Mouse (Mus musculus) hindbrain, embryonic 11.5 days (tissue): ENCODE measurements at regions not wholly inside any gene's neighbourhood (a gene's known extent, or its start where the extent isn't known, plus 50 kb on each side); places are given as distances from the start of the nearest gene placed in this dataset.

Experiments
- ATAC-seq: fragments of 200-750 bp; cut with Nextera tagmentation; 2 replicates; pipeline ENCODE4 v1.8.0; 2017; ENCODE audit warnings: mild to moderate bottlenecking, moderate TSS enrichment, moderate library complexity; ENCODE audit not compliant: low FRiP score
- DNase-seq: peaks from one replicate; pipeline ENCODE4 v3.0.0-alpha.2; 2015; ENCODE audit warnings: low spot score
- H3K27ac ChIP-seq: fragments of 300-500 bp; sonication (generic); 2 replicates; pipeline ENCODE4 v1.5.1; 2014; ENCODE audit warnings: mild to moderate bottlenecking, low read depth, low read length
- H3K27me3 ChIP-seq: fragments of 300-500 bp; sonication (generic); 2 replicates; pipeline ENCODE4 v1.6.1; 2014; ENCODE audit warnings: mild to moderate bottlenecking, low read length, moderate library complexity, mixed read lengths; ENCODE audit not compliant: control insufficient read depth, insufficient read depth
- H3K36me3 ChIP-seq: fragments of 300-500 bp; sonication (generic); 2 replicates; pipeline ENCODE4 v1.6.1; 2014; ENCODE audit warnings: mild to moderate bottlenecking, low read length, moderate library complexity, mixed read lengths; ENCODE audit not compliant: control insufficient read depth, insufficient read depth
- H3K4me1 ChIP-seq: fragments of 300-500 bp; sonication (generic); replicated peaks from 2 replicates; pipeline ENCODE4 v1.6.1; 2014; ENCODE audit warnings: low read length, mixed read lengths; ENCODE audit not compliant: control insufficient read depth, insufficient read depth
- H3K4me2 ChIP-seq: fragments of 300-500 bp; sonication (generic); replicated peaks from 2 replicates; pipeline ENCODE4 v1.6.1; 2014; ENCODE audit warnings: mild to moderate bottlenecking, low read depth, low read length
- H3K4me3 ChIP-seq: fragments of 300-500 bp; sonication (generic); 2 replicates; pipeline ENCODE4 v1.5.1; 2014; ENCODE audit warnings: low read depth, low read length
- H3K9ac ChIP-seq: fragments of 300-500 bp; sonication (generic); 2 replicates; pipeline ENCODE4 v1.6.1; 2014; ENCODE audit warnings: low read depth, low read length
- H3K9me3 ChIP-seq: fragments of 300-500 bp; sonication (generic); 2 replicates; pipeline ENCODE4 v1.6.1; 2016; ENCODE audit warnings: low read length; ENCODE audit not compliant: control insufficient read depth
- WGBS: fragments of 180-500 bp; shearing (Covaris S2); extraction: QIAGEN DNeasy Blood & Tissue Kit; methylation state at CpG from one replicate; pipeline ENCODE4 v1.1.7; 2014; 5-methylcytosine and 5-hydroxymethylcytosine counted together

GRCm38 (mm10) chr12:7611272-7612092 lies 366.0 kb upstream of the Apob start:
- H3K4me2 ChIP-seq: no peak overlapping the region
- 0 out of 2 replicates have a peak overlapping the region, but pooled peaks have one; percentile 6 for H3K27ac ChIP-seq
- WGBS: 68% methylated on average over 3 of the region's 3 CpGs
- DNase-seq: no peak
- H3K27me3 ChIP-seq: no peaks in the 10 kb centered on the region
- H3K9me3 ChIP-seq: no peaks in the 10 kb centered on the region
- no peaks in the 10 kb centered on the region for H3K4me1 ChIP-seq
- no peak overlapping the region for H3K9ac ChIP-seq
- no peak overlapping the region for H3K4me3 ChIP-seq
- peak; percentile 65 for ATAC-seq
- no peaks in the 10 kb centered on the region for H3K36me3 ChIP-seq

GRCm38 (mm10) chr12:7636417-7637175 lies 340.9 kb upstream of the Apob start:
- Histone ChIP-seq H3K9me3 (no peaks in the 10 kb centered on the region), H3K9ac (no peak overlapping the region), H3K27me3 (no peaks in the 10 kb centered on the region), H3K4me3 (no peak overlapping the region), H3K27ac (no peak overlapping the region), H3K4me1 (no peaks in the 10 kb centered on the region), H3K4me2 (no peak overlapping the region), H3K36me3 (no peaks in the 10 kb centered on the region)
- DNase-seq: no peak
- 81% methylated on average over 4 of the region's 4 CpGs for WGBS
- ATAC-seq: no peak

- no peak overlapping the region for H3K9ac ChIP-seq
- H3K27me3 ChIP-seq: no peaks in the 10 kb centered on the region
- DNase-seq (no peak), ATAC-seq (no peak)
- H3K36me3 ChIP-seq: no peaks in the 10 kb centered on the region
- H3K27ac ChIP-seq: no peak overlapping the region
- H3K4me1 ChIP-seq: no peaks in the 10 kb centered on the region
- H3K9me3 ChIP-seq: no peaks in the 10 kb centered on the region
- 68% methylated on average over 4 of the region's 4 CpGs for WGBS
- no peak overlapping the region for H3K4me3 ChIP-seq
- no peak overlapping the region for H3K4me2 ChIP-seq
Measured at GRCm38 (mm10) chr12:7637629-7638028, 339.8 kb upstream of the Apob start.

GRCm38 (mm10) chr12:7650851-7651250 lies 326.6 kb upstream of the Apob start:
- Histone ChIP-seq H3K4me2 (no peak overlapping the region), H3K4me1 (no peaks in the 10 kb centered on the region), H3K27me3 (no peaks in the 10 kb centered on the region), H3K9me3 (no peaks in the 10 kb centered on the region), H3K9ac (no peak overlapping the region), H3K36me3 (no peaks in the 10 kb centered on the region), H3K4me3 (no peak overlapping the region), H3K27ac (no peak overlapping the region)
- ATAC-seq (no peak), DNase-seq (no peak)
- WGBS: 96% methylated on average over 3 of the region's 3 CpGs

GRCm38 (mm10) chr12:7662027-7662426 lies 315.4 kb upstream of the Apob start:
- 46% methylated on average over 3 of the region's 3 CpGs for WGBS
- H3K27me3 ChIP-seq: no peaks in the 10 kb centered on the region
- H3K4me3 ChIP-seq: no peak overlapping the region
- no peak overlapping the region for H3K9ac ChIP-seq
- H3K36me3 ChIP-seq: no peaks in the 10 kb centered on the region
- no peaks in the 10 kb centered on the region for H3K4me1 ChIP-seq
- no peak overlapping the region for H3K27ac ChIP-seq
- H3K9me3 ChIP-seq: no peaks in the 10 kb centered on the region
- ATAC-seq (no peak), DNase-seq (peak; percentile 3)
- H3K4me2 ChIP-seq: no peak overlapping the region

- Histone ChIP-seq H3K36me3 (no peaks in the 10 kb centered on the region), H3K27me3 (no peaks in the 10 kb centered on the region), H3K4me3 (no peak overlapping the region), H3K27ac (no peak overlapping the region), H3K4me1 (no peaks in the 10 kb centered on the region), H3K9ac (no peak overlapping the region), H3K4me2 (no peak overlapping the region), H3K9me3 (no peaks in the 10 kb centered on the region)
- no peak for ATAC-seq
- 87% methylated on average over 3 of the region's 3 CpGs for WGBS
- no peak for DNase-seq
Measured at GRCm38 (mm10) chr12:7670114-7670513, 307.3 kb upstream of the Apob start.

- Histone ChIP-seq H3K36me3 (no peaks in the 10 kb centered on the region), H3K27me3 (no peaks in the 10 kb centered on the region), H3K9ac (no peak overlapping the region), H3K27ac (no peak overlapping the region), H3K4me2 (no peak overlapping the region), H3K4me1 (no peaks in the 10 kb centered on the region), H3K9me3 (no peaks in the 10 kb centered on the region), H3K4me3 (no peak overlapping the region)
- ATAC-seq (no peak), DNase-seq (no peak)
- WGBS: 57% methylated on average over 1 of the region's 1 CpGs
Measured at GRCm38 (mm10) chr12:7670561-7670960, 306.9 kb upstream of the Apob start.

- no peak overlapping the region for H3K9ac ChIP-seq
- no peaks in the 10 kb centered on the region for H3K36me3 ChIP-seq
- H3K9me3 ChIP-seq: no peaks in the 10 kb centered on the region
- H3K4me1 ChIP-seq: no peaks in the 10 kb centered on the region
- H3K27me3 ChIP-seq: no peaks in the 10 kb centered on the region
- H3K4me2 ChIP-seq: no peak overlapping the region
- DNase-seq (peak; percentile 18), ATAC-seq (no peak)
- 57% methylated on average over 7 of the region's 7 CpGs for WGBS
- H3K4me3 ChIP-seq: no peak overlapping the region
- no peak overlapping the region for H3K27ac ChIP-seq
Measured at GRCm38 (mm10) chr12:7691996-7692395, 285.5 kb upstream of the Apob start.
